Mouse (Mus musculus) brain, embryonic 14.5 days (tissue): Measurements from ENCODE around the gene Ttc24.

Experiments used
- CTCF ChIP-seq: fragments of 200-500 bp; IDR thresholded peaks from 2 replicates; pipeline ENCODE4 v1.5.1; 2012; ENCODE audit warnings: inconsistent platforms, mild to moderate bottlenecking, moderate library complexity, borderline replicate concordance; ENCODE audit not compliant: insufficient read depth, insufficient read length; ENCODE audit errors: extremely low read depth
- POLR2A ChIP-seq: fragments of 200-500 bp; IDR thresholded peaks from 2 replicates; pipeline ENCODE4 v1.6.1; 2012; ENCODE audit warnings: mild to moderate bottlenecking, inconsistent platforms, borderline replicate concordance; ENCODE audit not compliant: poor library complexity, insufficient read depth, insufficient read length, severe bottlenecking; ENCODE audit errors: extremely low read depth

GRCm38 (mm10) chr3:88071783-88072182 is 6.3 kb downstream of the Ttc24 start:
- no peak for TF ChIP-seq POLR2A
- TF ChIP-seq CTCF = peak; percentile 98
